Comparison of ENCODE assay signal across 34 mouse cellular contexts in the genomic region with DNA sequence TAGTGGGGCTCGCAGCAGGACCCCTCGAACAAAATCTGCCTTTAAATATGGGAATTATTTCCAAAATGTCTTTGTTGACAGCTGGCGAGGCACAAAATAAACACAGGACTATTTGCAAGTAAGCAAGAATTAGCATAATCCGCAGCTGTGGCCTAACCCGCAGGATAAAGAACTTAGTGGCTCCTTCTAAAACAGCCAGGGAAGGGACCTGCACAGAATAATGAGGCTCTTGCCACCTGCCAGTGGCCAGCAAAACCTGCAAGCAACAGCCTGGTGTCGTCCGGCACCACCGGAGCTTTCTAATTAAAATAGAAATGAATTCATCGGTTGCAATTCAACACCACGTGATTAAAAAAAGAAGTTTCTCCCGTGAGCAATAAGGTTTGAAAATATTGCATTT.
DNase-seq lines count a peak whose midpoint lies in the region; ATAC-seq and TF ChIP-seq lines count a peak whose summit lies in the region.
"Had no signal": no experiment of that assay in that cellular context is flagged by ENCODE, and none has a peak within 500 bp of the region (broad histone marks: within the 10 kb centered on the region; RNA-seq: fewer than 3 reads in every experiment).

No protein-coding gene starts in this region.

- no peak for ATAC-seq in hindbrain, postnatal 0 days
- no peak for ATAC-seq in hindbrain, embryonic 14.5 days (ENCODE audit: low FRiP score)
- ATAC-seq in forebrain, embryonic 14.5 days: peak; percentile 70
- no peak for ATAC-seq in midbrain, embryonic 15.5 days (replicated peaks)
- ATAC-seq in lung, postnatal 0 days: no peak
- ATAC-seq: inflammation-experienced regulatory T-cells, adult 6 months; Patski had no signal

- no peaks in the 10 kb centered on the region for H3K4me1 ChIP-seq in hindbrain, postnatal 0 days (ENCODE audit: insufficient read depth, low read length)
- H3K4me1 ChIP-seq in hindbrain, embryonic 14.5 days (replicated peaks; ENCODE audit: control insufficient read depth, insufficient read depth, low read length): 0 out of 2 replicates have a peak, but pooled peaks cover 7% of the 10 kb centered on the region
- no peaks in the 10 kb centered on the region for H3K4me1 ChIP-seq in forebrain, embryonic 14.5 days (ENCODE audit: control insufficient read depth, insufficient read depth, low read length)
- H3K4me1 ChIP-seq in midbrain, embryonic 10.5 days: peaks cover 20% of the 10 kb centered on the region
- H3K4me1 ChIP-seq in midbrain, embryonic 15.5 days: peaks cover 20% of the 10 kb centered on the region
- H3K4me1 ChIP-seq in lung, postnatal 0 days (ENCODE audit: insufficient read depth, low read depth, low read length): no peaks in the 10 kb centered on the region
- H3K4me1 ChIP-seq: embryonic facial prominence, embryonic 12.5 days; kidney, embryonic 15.5 days; limb, embryonic 10.5 days; limb, embryonic 15.5 days; liver, embryonic 13.5 days had no signal

- DNase-seq in hindbrain, postnatal 0 days (ENCODE audit: low spot score): peak; percentile 26
- no peak for DNase-seq in hindbrain, embryonic 14.5 days (ENCODE audit: low spot score)
- peak; percentile 71 for DNase-seq in forebrain, embryonic 14.5 days (ENCODE audit: low spot score)
- peak; percentile 12 for DNase-seq in midbrain, embryonic 10.5 days (ENCODE audit: low spot score)
- DNase-seq in kidney, adult 8-10 months: no peak
- DNase-seq in lung, postnatal 0 days (ENCODE audit: low spot score): no peak
- DNase-seq in urinary bladder, postnatal 10 days (ENCODE audit: low spot score): no peak
- DNase-seq: adrenal gland, postnatal 10 days; cerebellum, adult 11 months; cerebellum, adult 9-11 months; embryo, embryonic 11 days; gastrocnemius, postnatal 25 days; heart, adult 18-20 months; heart, postnatal 4 days; kidney, adult 11 months; kidney, postnatal 36 days; liver, embryonic 13.5 days; lung, adult 18-20 months; lung, postnatal 10 days; right cerebral cortex, postnatal 25 days; spleen, adult 18-20 months; thymus, postnatal 25 days had no signal

- no peak overlapping the region for H3K9ac ChIP-seq in hindbrain, postnatal 0 days (replicated peaks; ENCODE audit: low read length)
- H3K9ac ChIP-seq in hindbrain, embryonic 14.5 days: no peak overlapping the region
- H3K9ac ChIP-seq in forebrain, embryonic 14.5 days (ENCODE audit: low read length): no peak overlapping the region
- no peak overlapping the region for H3K9ac ChIP-seq in midbrain, embryonic 15.5 days
- H3K9ac ChIP-seq in lung, postnatal 0 days (replicated peaks; ENCODE audit: low read depth): no peak overlapping the region
- H3K9ac ChIP-seq: embryonic facial prominence, embryonic 12.5 days; hindbrain, embryonic 13.5 days; kidney, embryonic 15.5 days; limb, embryonic 15.5 days; liver, embryonic 13.5 days; neural tube, embryonic 12.5 days had no signal

- no peak overlapping the region for H3K4me2 ChIP-seq in hindbrain, postnatal 0 days (ENCODE audit: low read depth, low read length)
- no peak overlapping the region for H3K4me2 ChIP-seq in hindbrain, embryonic 14.5 days (replicated peaks)
- no peak overlapping the region for H3K4me2 ChIP-seq in forebrain, embryonic 14.5 days (ENCODE audit: low read length)
- peak overlapping the region; percentile 3; the same call in 1 of the 2 replicates for H3K4me2 ChIP-seq in midbrain, embryonic 15.5 days
- H3K4me2 ChIP-seq in lung, postnatal 0 days (replicated peaks; ENCODE audit: low read depth, low read length): no peak overlapping the region
- H3K4me2 ChIP-seq: embryonic facial prominence, embryonic 12.5 days; heart, embryonic 11.5 days; hindbrain, embryonic 13.5 days; kidney, embryonic 15.5 days; limb, embryonic 15.5 days; liver, embryonic 13.5 days; neural tube, embryonic 12.5 days had no signal

- 0 out of 2 replicates have a peak overlapping the region, but pooled peaks have one; percentile 26 for H3K27ac ChIP-seq in hindbrain, postnatal 0 days
- H3K27ac ChIP-seq in hindbrain, embryonic 14.5 days: no peak overlapping the region
- H3K27ac ChIP-seq in forebrain, embryonic 14.5 days (ENCODE audit: low read depth, low read length): no peak overlapping the region; the same call in 1 of the 2 replicates
- peak overlapping the region; percentile 43; the same call in 1 of the 2 replicates for H3K27ac ChIP-seq in midbrain, embryonic 10.5 days (replicated peaks)
- H3K27ac ChIP-seq in midbrain, embryonic 15.5 days: peak overlapping the region; percentile 52; the same call in 1 of the 2 replicates
- no peak overlapping the region for H3K27ac ChIP-seq in lung, postnatal 0 days (ENCODE audit: low read length)
- H3K27ac ChIP-seq: embryonic facial prominence, embryonic 12.5 days; hindbrain, embryonic 13.5 days; kidney, embryonic 15.5 days; layer of hippocampus, adult 2 months; limb, embryonic 10.5 days; limb, embryonic 15.5 days; liver, embryonic 13.5 days; neural tube, embryonic 12.5 days had no signal

- H3K36me3 ChIP-seq in hindbrain, postnatal 0 days (ENCODE audit: insufficient read depth, low read length): no peaks in the 10 kb centered on the region
- H3K36me3 ChIP-seq in hindbrain, embryonic 14.5 days (replicated peaks; ENCODE audit: control insufficient read depth, insufficient read depth): no peaks in the 10 kb centered on the region
- no peaks in the 10 kb centered on the region for H3K36me3 ChIP-seq in forebrain, embryonic 14.5 days (ENCODE audit: control insufficient read depth, insufficient read depth, low read length)
- H3K36me3 ChIP-seq in midbrain, embryonic 10.5 days: no peaks in the 10 kb centered on the region
- H3K36me3 ChIP-seq in midbrain, embryonic 15.5 days (replicated peaks): no peaks in the 10 kb centered on the region
- no peaks in the 10 kb centered on the region for H3K36me3 ChIP-seq in lung, postnatal 0 days (ENCODE audit: insufficient read depth, low read length)
- H3K36me3 ChIP-seq: embryonic facial prominence, embryonic 12.5 days; hindbrain, embryonic 13.5 days; kidney, embryonic 15.5 days; limb, embryonic 10.5 days; limb, embryonic 15.5 days; liver, embryonic 13.5 days; neural tube, embryonic 12.5 days had no signal

- no peak for TF ChIP-seq EP300 in lung, postnatal 0 days (IDR thresholded peaks at IDR 0.05)

- H3K27me3 ChIP-seq in hindbrain, postnatal 0 days (ENCODE audit: insufficient read depth, low read length): no peaks in the 10 kb centered on the region
- H3K27me3 ChIP-seq in hindbrain, embryonic 14.5 days (ENCODE audit: control insufficient read depth, insufficient read depth, low read length): no peaks in the 10 kb centered on the region
- no peaks in the 10 kb centered on the region for H3K27me3 ChIP-seq in forebrain, embryonic 14.5 days (replicated peaks; ENCODE audit: control insufficient read depth, insufficient read depth, low read length)
- no peaks in the 10 kb centered on the region; the same call in 1 of the 2 replicates for H3K27me3 ChIP-seq in midbrain, embryonic 10.5 days (ENCODE audit: low read depth, poor library complexity, severe bottlenecking)
- no peaks in the 10 kb centered on the region for H3K27me3 ChIP-seq in midbrain, embryonic 15.5 days (replicated peaks)
- H3K27me3 ChIP-seq in lung, postnatal 0 days (replicated peaks; ENCODE audit: insufficient read depth, low read length): no peaks in the 10 kb centered on the region
- H3K27me3 ChIP-seq: embryonic facial prominence, embryonic 12.5 days; kidney, embryonic 15.5 days; limb, embryonic 15.5 days; liver, embryonic 13.5 days; Patski had no signal

- no peak for TF ChIP-seq CTCF in hindbrain, postnatal 0 days (IDR thresholded peaks at IDR 0.05; ENCODE audit: low read depth)
- no peak for TF ChIP-seq CTCF in lung, postnatal 0 days (IDR thresholded peaks at IDR 0.05)

- H3K4me3 ChIP-seq in hindbrain, postnatal 0 days (ENCODE audit: low read length): no peak overlapping the region
- H3K4me3 ChIP-seq in hindbrain, embryonic 14.5 days (replicated peaks; ENCODE audit: low read length): no peak overlapping the region
- no peak overlapping the region for H3K4me3 ChIP-seq in forebrain, embryonic 14.5 days (ENCODE audit: low read depth, low read length)
- H3K4me3 ChIP-seq in midbrain, embryonic 10.5 days: peak overlapping the region; percentile 4; the same call in 1 of the 2 replicates
- no peak overlapping the region for H3K4me3 ChIP-seq in midbrain, embryonic 15.5 days
- H3K4me3 ChIP-seq in lung, postnatal 0 days (ENCODE audit: low read depth, low read length): no peak overlapping the region
- H3K4me3 ChIP-seq: embryonic facial prominence, embryonic 12.5 days; hindbrain, embryonic 13.5 days; kidney, embryonic 15.5 days; layer of hippocampus, adult 2 months; limb, embryonic 10.5 days; limb, embryonic 15.5 days; liver, embryonic 13.5 days; myocyte; neural tube, embryonic 12.5 days had no signal

- 22% methylated on average over 11 of the region's 11 CpGs for WGBS in hindbrain, postnatal 0 days
- WGBS in hindbrain, embryonic 14.5 days: 18% methylated on average over 11 of the region's 11 CpGs
- WGBS in forebrain, embryonic 14.5 days: 3% methylated on average over 11 of the region's 11 CpGs
- WGBS in midbrain, embryonic 10.5 days: 22% methylated on average over 11 of the region's 11 CpGs
- WGBS in midbrain, embryonic 15.5 days: 6% methylated on average over 11 of the region's 11 CpGs
- 30% methylated on average over 11 of the region's 11 CpGs for WGBS in lung, postnatal 0 days

- H3K9me3 ChIP-seq in hindbrain, postnatal 0 days (ENCODE audit: low read length): no peaks in the 10 kb centered on the region
- no peaks in the 10 kb centered on the region for H3K9me3 ChIP-seq in hindbrain, embryonic 14.5 days (ENCODE audit: control insufficient read depth, low read length)
- H3K9me3 ChIP-seq in forebrain, embryonic 14.5 days (replicated peaks; ENCODE audit: control insufficient read depth, low read length): no peaks in the 10 kb centered on the region
- H3K9me3 ChIP-seq in midbrain, embryonic 10.5 days (replicated peaks): no peaks in the 10 kb centered on the region
- H3K9me3 ChIP-seq in midbrain, embryonic 15.5 days: no peaks in the 10 kb centered on the region
- no peaks in the 10 kb centered on the region for H3K9me3 ChIP-seq in lung, postnatal 0 days (ENCODE audit: low read length)
- H3K9me3 ChIP-seq: embryonic facial prominence, embryonic 12.5 days; kidney, embryonic 15.5 days; limb, embryonic 10.5 days; limb, embryonic 15.5 days; neural tube, embryonic 12.5 days had no signal

Comparison
In these comparisons a context has a peak if more than half of its experiments do, and no peak if none do; other contexts are left out.
1. DNase-seq: peak in hindbrain, postnatal 0 days (single experiment), forebrain, embryonic 14.5 days (single experiment) and midbrain, embryonic 10.5 days (single experiment); none in hindbrain, embryonic 14.5 days (single experiment), kidney, adult 8-10 months (0 of 2), lung, postnatal 0 days (single experiment) and urinary bladder, postnatal 10 days (single experiment).
2. H3K27ac ChIP-seq: peak in hindbrain, postnatal 0 days (single experiment), midbrain, embryonic 10.5 days (single experiment) and midbrain, embryonic 15.5 days (single experiment); none in hindbrain, embryonic 14.5 days (single experiment), forebrain, embryonic 14.5 days (single experiment) and lung, postnatal 0 days (single experiment).